ENCODE assay signal across 8 mouse cellular contexts in genomic region chr10:109832768-109833291, GRCm38 (mm10).
DNase-seq lines count a peak whose midpoint lies in the region; ATAC-seq lines count a peak whose summit lies in the region.

No protein-coding gene starts in this region.

- no peak for ATAC-seq in monocyte, adult 5-6 weeks (replicated peaks; ENCODE audit: insufficient number of reproducible peaks, low FRiP score, low TSS enrichment, poor library complexity, severe bottlenecking)

- DNase-seq in Muller cell, postnatal 12 days (ENCODE audit: inconsistent ontology term): peak; percentile 36
- DNase-seq in cerebellum, adult 18-20 months: peak; percentile 33 to 40
- DNase-seq in forelimb bud, embryonic 11.5 days (ENCODE audit: low read depth, low spot score): peak; percentile 3
- DNase-seq in left cerebral cortex, adult 9 months (ENCODE audit: low spot score in 2 of 2): peak; percentile 32 to 67
- peak; percentile 35 for DNase-seq in right cerebral cortex, postnatal 14 days
- no peak for DNase-seq in urinary bladder, postnatal 4 days (ENCODE audit: low spot score in 2 of 2)
- DNase-seq in thymus, adult 18-20 months: no peak

Comparison
In these comparisons a context has a peak if more than half of its experiments do, and no peak if none do; other contexts are left out.
1. DNase-seq: peak in Muller cell, postnatal 12 days (single experiment), cerebellum, adult 18-20 months (2 of 2), forelimb bud, embryonic 11.5 days (single experiment), left cerebral cortex, adult 9 months (2 of 2) and right cerebral cortex, postnatal 14 days (single experiment); none in urinary bladder, postnatal 4 days (0 of 2) and thymus, adult 18-20 months (0 of 2).